ENCODE assay signal across 16 mouse cellular contexts in genomic region chrX:95238896-95239295, GRCm38 (mm10). TPM values are rescaled to one million over a fixed set of nuclear protein-coding genes. Genes with fewer than 3 reads are reported as not detected.
DNase-seq lines count a peak whose midpoint lies in the region; ATAC-seq lines count a peak whose summit lies in the region.
"Had no signal": no experiment of that assay in that cellular context is flagged by ENCODE, and none has a peak within 500 bp of the region (broad histone marks: within the 10 kb centered on the region; RNA-seq: fewer than 3 reads in every experiment).

No protein-coding gene starts in this region.

- H3K27me3 ChIP-seq in forebrain, embryonic 12.5 days, result no peaks in the 10 kb centered on the region
- H3K27me3 ChIP-seq in hindbrain, embryonic 13.5 days, result no peaks in the 10 kb centered on the region
- H3K27me3 ChIP-seq in midbrain, embryonic 15.5 days (replicated peaks), result no peaks in the 10 kb centered on the region
- 0 out of 2 replicates have a peak, but pooled peaks cover 2% of the 10 kb centered on the region for H3K27me3 ChIP-seq in kidney, embryonic 15.5 days
- H3K27me3 ChIP-seq: stomach, embryonic 15.5 days had no signal

- no peak overlapping the region for H3K27ac ChIP-seq in forebrain, embryonic 12.5 days
- H3K27ac ChIP-seq in hindbrain, embryonic 13.5 days, result no peak overlapping the region
- H3K27ac ChIP-seq in midbrain, embryonic 15.5 days, result no peak overlapping the region
- no peak overlapping the region for H3K27ac ChIP-seq in kidney, embryonic 15.5 days
- H3K27ac ChIP-seq: heart, adult 2 months; stomach, embryonic 15.5 days had no signal

- peak; percentile 19 for DNase-seq in R1 (ENCODE audit: low read depth, low spot score)
- DNase-seq in spleen, adult 18-20 months, result no peak
- DNase-seq: cerebellum, adult 11 months; heart, adult 2 months; heart, postnatal 14 days; kidney, adult 11 months; kidney, postnatal 36 days had no signal

- no peak overlapping the region for H3K4me3 ChIP-seq in forebrain, embryonic 12.5 days (replicated peaks)
- no peak overlapping the region for H3K4me3 ChIP-seq in hindbrain, embryonic 13.5 days
- H3K4me3 ChIP-seq in midbrain, embryonic 15.5 days, result no peak overlapping the region
- no peak overlapping the region for H3K4me3 ChIP-seq in kidney, embryonic 15.5 days (replicated peaks)
- H3K4me3 ChIP-seq: erythroblast, embryonic 14.5 days; heart, adult 2 months; stomach, embryonic 15.5 days had no signal

- no peak overlapping the region for H3K9ac ChIP-seq in forebrain, embryonic 12.5 days
- no peak overlapping the region for H3K9ac ChIP-seq in hindbrain, embryonic 13.5 days
- no peak overlapping the region for H3K9ac ChIP-seq in midbrain, embryonic 15.5 days
- H3K9ac ChIP-seq in kidney, embryonic 15.5 days, result no peak overlapping the region
- H3K9ac ChIP-seq: stomach, embryonic 15.5 days had no signal

- no peaks in the 10 kb centered on the region for H3K36me3 ChIP-seq in forebrain, embryonic 12.5 days (replicated peaks)
- no peaks in the 10 kb centered on the region for H3K36me3 ChIP-seq in hindbrain, embryonic 13.5 days
- no peaks in the 10 kb centered on the region for H3K36me3 ChIP-seq in midbrain, embryonic 15.5 days (replicated peaks)
- H3K36me3 ChIP-seq in kidney, embryonic 15.5 days, result no peaks in the 10 kb centered on the region
- H3K36me3 ChIP-seq: stomach, embryonic 15.5 days had no signal

- no peak overlapping the region for H3K4me2 ChIP-seq in forebrain, embryonic 12.5 days
- H3K4me2 ChIP-seq in hindbrain, embryonic 13.5 days, result no peak overlapping the region
- H3K4me2 ChIP-seq in midbrain, embryonic 15.5 days, result no peak overlapping the region
- H3K4me2 ChIP-seq in kidney, embryonic 15.5 days, result no peak overlapping the region
- H3K4me2 ChIP-seq: liver, embryonic 11.5 days; stomach, embryonic 15.5 days had no signal

- ATAC-seq in forebrain, embryonic 12.5 days (ENCODE audit: low FRiP score), result peak; percentile 78
- ATAC-seq in hindbrain, embryonic 13.5 days (ENCODE audit: low FRiP score), result 0 out of 2 replicates have a peak, but pooled peaks have one; percentile 49
- peak; percentile 87 for ATAC-seq in midbrain, embryonic 15.5 days (replicated peaks)
- ATAC-seq in kidney, embryonic 15.5 days (replicated peaks; ENCODE audit: low FRiP score), result no peak
- no peak for ATAC-seq in megakaryocyte-erythroid progenitor cell, adult 5-6 weeks (replicated peaks; ENCODE audit: low FRiP score, low TSS enrichment, poor library complexity, severe bottlenecking)
- ATAC-seq: lung, postnatal 0 days had no signal

- H3K4me1 ChIP-seq in forebrain, embryonic 12.5 days, result no peaks in the 10 kb centered on the region
- no peaks in the 10 kb centered on the region for H3K4me1 ChIP-seq in hindbrain, embryonic 13.5 days (replicated peaks)
- H3K4me1 ChIP-seq in midbrain, embryonic 15.5 days, result 0 out of 2 replicates have a peak, but pooled peaks cover 4% of the 10 kb centered on the region
- H3K4me1 ChIP-seq in kidney, embryonic 15.5 days, result no peaks in the 10 kb centered on the region
- H3K4me1 ChIP-seq: stomach, embryonic 15.5 days had no signal

- H3K9me3 ChIP-seq in forebrain, embryonic 12.5 days, result no peaks in the 10 kb centered on the region
- no peaks in the 10 kb centered on the region for H3K9me3 ChIP-seq in hindbrain, embryonic 13.5 days
- H3K9me3 ChIP-seq in midbrain, embryonic 15.5 days, result no peaks in the 10 kb centered on the region
- H3K9me3 ChIP-seq in kidney, embryonic 15.5 days (replicated peaks), result no peaks in the 10 kb centered on the region
- H3K9me3 ChIP-seq: stomach, embryonic 15.5 days had no signal

RNA-seq across cellular contexts. Expression of gene Arhgef9, which starts 42.2 kb away (rescaled TPM):
- 24.2 and 24.9 TPM in 2 replicates for polyA plus RNA-seq in forebrain, embryonic 12.5 days (2016; fragmentation: Nextera tagmentation; extraction: Ambion mirVana)
- polyA plus RNA-seq in hindbrain, embryonic 13.5 days (2015; fragmentation: Nextera tagmentation; extraction: Ambion mirVana), result 43.9 and 45.6 TPM in 2 replicates
- 47.3 and 50.0 TPM in 2 replicates for polyA plus RNA-seq in midbrain, embryonic 15.5 days (2015; fragmentation: Nextera tagmentation; extraction: Ambion mirVana)
- 14.7 and 14.9 TPM in 2 replicates for polyA plus RNA-seq in kidney, embryonic 15.5 days (2015; fragmentation: Nextera tagmentation; extraction: Ambion mirVana)
- not detected in 2 replicates for total RNA-seq in megakaryocyte-erythroid progenitor cell, adult 5-6 weeks (2014; fragmentation: Nextera tagmentation)
- total RNA-seq in megakaryocyte-erythroid progenitor cell, adult 5-6 weeks (2017), result 1.3 TPM in 1 of 2 replicates, not detected in the other
- polyA plus RNA-seq: erythroblast, embryonic 14.5 days had no signal

Comparison
In these comparisons a context has a peak if more than half of its experiments do, and no peak if none do; other contexts are left out.
1. ATAC-seq: peak in forebrain, embryonic 12.5 days (single experiment), hindbrain, embryonic 13.5 days (single experiment) and midbrain, embryonic 15.5 days (single experiment); none in kidney, embryonic 15.5 days (single experiment) and megakaryocyte-erythroid progenitor cell, adult 5-6 weeks (single experiment).